Comparison of ENCODE assay signal across 11 mouse cellular contexts in genomic region chr7:114672697-114673096, GRCm38 (mm10). TPM values are rescaled to one million over a fixed set of nuclear protein-coding genes. Genes with fewer than 3 reads are reported as not detected.
DNase-seq lines count a peak whose midpoint lies in the region; ATAC-seq lines count a peak whose summit lies in the region.
"Had no signal": no experiment of that assay in that cellular context is flagged by ENCODE, and none has a peak within 500 bp of the region (broad histone marks: within the 10 kb centered on the region; RNA-seq: fewer than 3 reads in every experiment).

No protein-coding gene starts in this region.

- no peak for ATAC-seq in CD4-positive, CD25-positive, alpha-beta regulatory T cell, adult 4 months
- ATAC-seq in kidney, embryonic 15.5 days (replicated peaks; ENCODE audit: low FRiP score), result no peak
- ATAC-seq in monocyte, adult 5-6 weeks (replicated peaks; ENCODE audit: insufficient number of reproducible peaks, low FRiP score, low TSS enrichment, poor library complexity, severe bottlenecking), result no peak

- no peak overlapping the region for H3K4me2 ChIP-seq in kidney, embryonic 15.5 days
- H3K4me2 ChIP-seq: limb, embryonic 12.5 days had no signal

- H3K27me3 ChIP-seq in kidney, embryonic 15.5 days, result no peaks in the 10 kb centered on the region
- H3K27me3 ChIP-seq: limb, embryonic 12.5 days had no signal

- H3K36me3 ChIP-seq in kidney, embryonic 15.5 days, result no peaks in the 10 kb centered on the region
- H3K36me3 ChIP-seq: limb, embryonic 12.5 days had no signal

- no peaks in the 10 kb centered on the region for H3K4me1 ChIP-seq in kidney, embryonic 15.5 days
- H3K4me1 ChIP-seq: limb, embryonic 12.5 days had no signal

- H3K27ac ChIP-seq in kidney, embryonic 15.5 days, result no peak overlapping the region
- H3K27ac ChIP-seq: limb, embryonic 12.5 days had no signal

- no peaks in the 10 kb centered on the region for H3K9me3 ChIP-seq in kidney, embryonic 15.5 days (replicated peaks)
- H3K9me3 ChIP-seq: limb, embryonic 12.5 days had no signal

- DNase-seq in CD4-positive, CD25-positive, alpha-beta regulatory T cell, adult 2 months (ENCODE audit: low read depth, low spot score), result peak; percentile 45
- DNase-seq in kidney, adult 8-10 months, result peak; percentile 2
- DNase-seq in thymus, postnatal 0 days (ENCODE audit: low spot score), result peak; percentile 20
- DNase-seq in thymus, postnatal 14 days, result no peak
- no peak for DNase-seq in gastrocnemius, adult 18-20 months (ENCODE audit: low spot score)
- DNase-seq: right cerebral cortex, postnatal 25 days had no signal

- H3K9ac ChIP-seq in kidney, embryonic 15.5 days, result no peak overlapping the region
- H3K9ac ChIP-seq: limb, embryonic 12.5 days had no signal

- no peak overlapping the region for H3K4me3 ChIP-seq in kidney, embryonic 15.5 days (replicated peaks)
- H3K4me3 ChIP-seq: erythroblast, embryonic 14.5 days; limb, embryonic 12.5 days had no signal

- 33% methylated on average over 2 of the region's 2 CpGs for WGBS in kidney, embryonic 15.5 days

RNA-seq across cellular contexts. Expression of gene Calca, which starts 36.5 kb away (rescaled TPM):
- not detected for polyA plus RNA-seq in CD4-positive, CD25-positive, alpha-beta regulatory T cell, adult 4 months (2017; shearing (Covaris generic))
- polyA plus RNA-seq in kidney, embryonic 15.5 days (2015; fragmentation: Nextera tagmentation; extraction: Ambion mirVana), result 1.6 and 1.8 TPM in 2 replicates
- polyA plus RNA-seq in thymus, postnatal 0 days (2015; fragmentation: Nextera tagmentation; extraction: Ambion mirVana), result 12.0 and 13.4 TPM in 2 replicates
- total RNA-seq in gastrocnemius, adult 18-20 months (2021), result not detected
- total RNA-seq in monocyte, adult 5-6 weeks (2017), result not detected in 3 replicates
- polyA plus RNA-seq: erythroblast, embryonic 14.5 days had no signal

RNA-seq across cellular contexts. Expression of gene Calcb, which starts 45.7 kb away (rescaled TPM):
- not detected for polyA plus RNA-seq in CD4-positive, CD25-positive, alpha-beta regulatory T cell, adult 4 months (2017; shearing (Covaris generic))
- 0.35 and 0.60 TPM in 2 replicates for polyA plus RNA-seq in kidney, embryonic 15.5 days (2015; fragmentation: Nextera tagmentation; extraction: Ambion mirVana)
- polyA plus RNA-seq in thymus, postnatal 0 days (2015; fragmentation: Nextera tagmentation; extraction: Ambion mirVana), result 19.4 and 19.5 TPM in 2 replicates
- total RNA-seq in gastrocnemius, adult 18-20 months (2021), result not detected
- not detected in 3 replicates for total RNA-seq in monocyte, adult 5-6 weeks (2017)
- polyA plus RNA-seq: erythroblast, embryonic 14.5 days; limb, embryonic 12.5 days had no signal

Comparison
In these comparisons a context has a peak if more than half of its experiments do, and no peak if none do; other contexts are left out.
1. DNase-seq: peak in CD4-positive, CD25-positive, alpha-beta regulatory T cell, adult 2 months (single experiment), kidney, adult 8-10 months (2 of 2) and thymus, postnatal 0 days (single experiment); none in thymus, postnatal 14 days (single experiment) and gastrocnemius, adult 18-20 months (single experiment).
2. RNA of gene Calcb, which starts 45.7 kb away (polyA plus RNA-seq): 19.4 to 19.5 TPM in thymus, postnatal 0 days; 0.35 to 0.60 TPM in kidney, embryonic 15.5 days and not detected in CD4-positive, CD25-positive, alpha-beta regulatory T cell, adult 4 months; every median in the first group is over 10 times any median in the second.